Mouse (Mus musculus): Measurements from ENCODE around the gene Btbd9.

DNA sequence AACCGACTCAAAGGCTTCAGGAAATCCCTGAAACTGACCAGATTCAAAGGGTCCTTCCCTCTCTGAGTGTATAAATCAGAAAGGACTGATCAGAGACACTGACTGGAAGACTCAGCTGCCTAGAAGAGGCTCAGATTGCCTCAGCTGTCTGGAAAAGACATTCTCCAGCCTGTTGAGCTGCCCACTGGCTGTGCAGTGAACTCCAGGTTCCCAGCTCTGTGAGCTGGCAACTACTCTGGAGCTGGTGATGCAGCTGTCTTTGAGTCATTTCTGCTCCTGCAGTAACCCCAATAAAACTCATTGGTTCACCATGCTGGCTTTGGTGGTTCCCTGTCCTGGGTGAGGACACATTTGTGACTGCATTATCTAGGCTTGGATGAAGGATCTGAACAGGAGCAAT lies 344.8 kb downstream of the Btbd9 start:
- no peak for TF ChIP-seq POLR2A (IDR thresholded peaks at IDR 0.05; ENCODE audit: borderline replicate concordance, insufficient read depth, low read length)
- no peak for TF ChIP-seq CTCF (IDR thresholded peaks at IDR 0.05; ENCODE audit: borderline replicate concordance, insufficient read depth, low read depth, low read length)
